Mouse (Mus musculus): ENCODE results near the gene Ncor2.

Gene Ncor2

DNA sequence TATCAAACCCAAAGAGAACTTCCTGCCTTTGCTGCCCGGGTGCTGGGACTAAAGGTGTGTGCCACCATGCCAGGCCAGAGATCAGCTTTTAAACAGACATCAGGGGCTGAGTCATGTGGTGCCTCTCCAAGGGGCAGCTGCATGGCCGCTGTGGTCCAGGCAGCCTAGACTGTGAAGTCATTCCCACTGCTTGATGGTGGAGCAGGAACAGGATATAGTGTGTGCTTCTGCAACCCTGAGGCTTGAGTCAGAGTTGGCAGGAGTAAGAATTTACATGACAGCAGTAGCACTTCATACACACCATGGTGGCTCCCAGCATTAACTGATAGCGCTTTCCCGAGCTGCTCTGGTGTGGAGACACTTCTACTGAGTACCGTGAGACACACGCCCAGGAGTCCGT is 106.6 kb downstream of the Ncor2 start:
- ATAC-seq (ENCODE audit: insufficient number of reproducible peaks, low FRiP score, low TSS enrichment): no peak

- ATAC-seq (ENCODE audit: insufficient number of reproducible peaks, low FRiP score, low TSS enrichment): no peak
Measured at GRCm38 (mm10) chr5:125071919-125072318, 107.1 kb downstream of the Ncor2 start.

- no peak for ATAC-seq (ENCODE audit: insufficient number of reproducible peaks, low FRiP score, low TSS enrichment)
Measured at GRCm38 (mm10) chr5:125070399-125070798, 108.6 kb downstream of the Ncor2 start.

DNA sequence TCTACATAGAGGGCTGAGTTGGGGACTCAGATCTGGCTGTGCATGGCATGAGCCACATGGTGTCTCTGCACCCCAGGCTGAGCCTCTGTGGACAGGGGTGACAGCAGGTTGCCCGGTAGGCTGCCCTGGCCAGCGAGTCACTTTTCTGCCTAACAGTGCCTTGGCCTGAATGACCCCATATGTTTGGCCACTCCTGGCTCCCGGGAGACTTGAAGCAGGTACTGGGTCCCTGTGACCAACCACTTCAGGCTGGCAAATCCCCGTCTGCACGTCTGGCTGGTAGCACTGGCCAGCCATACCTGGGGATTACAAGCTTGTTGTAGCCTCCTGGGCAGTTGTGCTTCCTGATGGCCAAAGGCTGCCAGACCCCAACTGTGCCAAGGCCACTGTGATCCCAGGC is 109.1 kb downstream of the Ncor2 start:
- ATAC-seq (ENCODE audit: insufficient number of reproducible peaks, low FRiP score, low TSS enrichment): no peak

DNA sequence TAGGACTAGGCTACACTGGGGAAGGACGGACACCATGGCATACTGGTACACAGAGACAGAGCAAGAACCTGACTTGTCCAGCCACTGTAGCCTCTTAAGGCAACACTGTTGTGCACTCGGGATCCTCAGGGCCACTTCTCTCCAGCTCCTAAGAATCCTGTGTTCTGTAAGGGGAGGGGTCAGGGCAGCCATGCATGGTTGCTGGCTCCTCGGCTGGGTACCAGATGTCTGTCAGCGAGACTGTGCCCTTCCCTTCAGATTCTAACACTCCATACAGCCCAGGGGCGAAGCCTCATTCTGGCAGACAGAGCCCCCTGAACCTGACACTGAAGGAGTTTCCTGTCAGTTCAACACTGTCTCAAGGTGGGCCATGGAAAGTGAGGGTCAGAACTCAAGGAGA is 109.6 kb downstream of the Ncor2 start:
- no peak for ATAC-seq (ENCODE audit: insufficient number of reproducible peaks, low FRiP score, low TSS enrichment)

- ATAC-seq (ENCODE audit: insufficient number of reproducible peaks, low FRiP score, low TSS enrichment): no peak
Measured at GRCm38 (mm10) chr5:125068371-125068951, 110.6 kb downstream of the Ncor2 start.

GRCm38 (mm10) chr5:125067673-125068072 is 111.3 kb downstream of the Ncor2 start:
- no peak for ATAC-seq (ENCODE audit: insufficient number of reproducible peaks, low FRiP score, low TSS enrichment)

GRCm38 (mm10) chr5:125066479-125067471 is 112.2 kb downstream of the Ncor2 start:
- ATAC-seq (ENCODE audit: insufficient number of reproducible peaks, low FRiP score, low TSS enrichment): no peak

- ATAC-seq (ENCODE audit: insufficient number of reproducible peaks, low FRiP score, low TSS enrichment): no peak
Measured at GRCm38 (mm10) chr5:125063015-125063414, 116.0 kb downstream of the Ncor2 start.

DNA sequence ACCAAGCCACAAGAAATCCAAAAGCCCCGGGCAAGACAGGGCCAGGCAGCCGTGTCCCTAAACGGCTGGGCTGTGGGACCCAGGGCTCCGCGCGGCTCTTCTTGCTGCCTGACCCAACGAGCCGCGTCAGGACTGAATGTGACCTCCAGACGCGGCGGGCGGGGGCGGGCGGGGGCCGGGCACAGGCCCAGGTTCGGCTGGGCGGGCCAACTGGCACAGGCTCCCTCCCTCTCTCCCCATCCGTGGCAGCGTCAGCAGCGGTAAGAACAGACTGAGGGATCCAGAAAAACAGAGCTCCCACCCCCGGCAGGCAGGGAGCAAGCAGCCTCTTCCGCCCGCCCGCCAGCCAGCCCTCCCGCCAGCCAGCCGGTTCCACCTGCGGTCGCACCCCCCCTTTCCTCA is 120.8 kb downstream of the Ncor2 start:
- no peak; the same call in 1 of the 2 replicates for ATAC-seq (ENCODE audit: insufficient number of reproducible peaks, low FRiP score, low TSS enrichment)

DNA sequence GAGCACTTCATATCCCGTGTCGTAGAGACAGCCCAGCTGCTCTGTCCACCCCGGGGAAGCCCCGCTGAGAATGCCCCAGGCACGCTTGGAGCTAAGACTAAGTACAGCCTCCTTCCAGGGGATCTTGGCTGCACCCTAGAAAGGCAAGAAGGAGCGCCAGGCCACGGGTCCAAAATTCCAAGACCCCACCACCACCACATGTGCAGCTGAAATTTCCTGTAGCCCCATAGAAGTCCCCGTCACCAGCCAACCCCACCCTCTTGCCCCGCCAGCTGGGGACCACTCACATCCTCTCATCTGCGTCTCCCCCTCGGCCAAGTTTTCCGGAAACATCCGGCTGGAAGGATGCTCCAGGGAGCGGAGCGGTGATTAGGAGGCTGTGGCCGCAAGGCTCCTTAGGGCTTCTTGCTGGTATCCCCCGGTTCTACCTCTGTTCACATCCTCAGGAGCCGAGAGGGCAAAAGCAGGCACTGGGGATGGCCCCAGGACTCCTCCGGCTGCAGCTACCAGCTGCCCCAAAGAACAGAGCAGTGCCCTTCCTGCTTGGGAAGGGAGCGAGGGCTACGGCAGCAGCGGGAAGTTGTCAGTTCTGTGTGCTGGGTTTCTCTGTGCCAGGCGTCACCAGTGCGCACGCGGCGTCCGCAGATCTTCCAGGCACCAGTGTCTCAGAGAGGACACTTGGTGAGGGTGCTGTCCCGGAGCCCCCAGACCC is 121.3 kb downstream of the Ncor2 start:
- ATAC-seq (ENCODE audit: insufficient number of reproducible peaks, low FRiP score, low TSS enrichment): no peak

GRCm38 (mm10) chr5:125056696-125057554 is 122.1 kb downstream of the Ncor2 start:
- no peak for ATAC-seq (ENCODE audit: insufficient number of reproducible peaks, low FRiP score, low TSS enrichment)

- no peak for ATAC-seq (ENCODE audit: insufficient number of reproducible peaks, low FRiP score, low TSS enrichment)
Measured at GRCm38 (mm10) chr5:125056331-125056695, 122.7 kb downstream of the Ncor2 start.

GRCm38 (mm10) chr5:125055901-125056300 is 123.1 kb downstream of the Ncor2 start:
- ATAC-seq (ENCODE audit: insufficient number of reproducible peaks, low FRiP score, low TSS enrichment): no peak

DNA sequence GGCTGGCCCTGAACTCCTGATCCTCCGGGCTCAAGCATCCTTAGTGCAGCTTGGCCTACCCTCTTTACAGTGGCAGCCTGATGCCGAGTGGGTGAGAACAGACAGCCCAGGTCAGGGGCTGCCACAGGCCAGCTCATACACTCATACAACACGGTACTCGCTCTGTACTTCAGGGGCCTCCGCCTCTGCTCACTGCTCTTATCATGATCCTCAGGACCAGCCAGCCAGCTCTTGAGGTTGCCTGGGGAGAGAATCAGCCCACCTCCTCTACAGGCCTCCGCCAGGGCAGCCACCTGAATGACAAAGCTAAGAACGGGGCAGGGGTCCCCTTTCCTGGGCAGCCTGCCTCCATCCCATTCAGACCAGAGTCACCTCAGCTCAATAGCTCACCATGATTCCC is 125.4 kb downstream of the Ncor2 start:
- ATAC-seq (ENCODE audit: insufficient number of reproducible peaks, low FRiP score, low TSS enrichment): no peak

GRCm38 (mm10) chr5:125052603-125053488 is 126.2 kb downstream of the Ncor2 start:
- peak; percentile 64; the same call in 1 of the 2 replicates for ATAC-seq (ENCODE audit: insufficient number of reproducible peaks, low FRiP score, low TSS enrichment)

GRCm38 (mm10) chr5:125052237-125052602 is 126.8 kb downstream of the Ncor2 start:
- no peak for ATAC-seq (ENCODE audit: insufficient number of reproducible peaks, low FRiP score, low TSS enrichment)

- no peak for ATAC-seq (ENCODE audit: insufficient number of reproducible peaks, low FRiP score, low TSS enrichment)
Measured at GRCm38 (mm10) chr5:125049481-125049880, 129.5 kb downstream of the Ncor2 start.

- no peak for ATAC-seq (ENCODE audit: insufficient number of reproducible peaks, low FRiP score, low TSS enrichment)
Measured at GRCm38 (mm10) chr5:125046436-125046835, 132.6 kb downstream of the Ncor2 start.

Measured in cerebellum, adult (tissue).